Mouse (Mus musculus): ENCODE data around the gene Dll1.
A peak's percentile ranks its signal among the peaks of the same experiment; 100 is the strongest.

The Dll1 gene

GRCm38 (mm10) chr17:15376494-15377181, at the start of gene Dll1:
Dll1 (minus strand) TSS chr17:15376872.
- DNase-seq (ENCODE audit: low read depth, low spot score) = no peak

GRCm38 (mm10) chr17:15425931-15426330, 49.3 kb upstream of the Dll1 start:
- DNase-seq (ENCODE audit: low read depth, low spot score) = no peak

- no peak for DNase-seq (ENCODE audit: low read depth, low spot score)
Measured at GRCm38 (mm10) chr17:15423080-15423765, 46.6 kb upstream of the Dll1 start.

- DNase-seq (ENCODE audit: low read depth, low spot score) = no peak
Measured at GRCm38 (mm10) chr17:15422666-15423065, 46.0 kb upstream of the Dll1 start.

- no peak for DNase-seq (ENCODE audit: low read depth, low spot score)
Measured at GRCm38 (mm10) chr17:15421446-15421845, 44.8 kb upstream of the Dll1 start.

- DNase-seq (ENCODE audit: low read depth, low spot score) = no peak
Measured at GRCm38 (mm10) chr17:15420021-15420603, 43.4 kb upstream of the Dll1 start.

GRCm38 (mm10) chr17:15419534-15419933, 42.9 kb upstream of the Dll1 start:
- no peak for DNase-seq (ENCODE audit: low read depth, low spot score)

- DNase-seq (ENCODE audit: low read depth, low spot score) = no peak
Measured at GRCm38 (mm10) chr17:15416596-15417215, 40.0 kb upstream of the Dll1 start.

- no peak for DNase-seq (ENCODE audit: low read depth, low spot score)
Measured at GRCm38 (mm10) chr17:15410861-15411260, 34.2 kb upstream of the Dll1 start.

GRCm38 (mm10) chr17:15409261-15409660, 32.6 kb upstream of the Dll1 start:
- no peak for DNase-seq (ENCODE audit: low read depth, low spot score)

- DNase-seq (ENCODE audit: low read depth, low spot score) = no peak
Measured at GRCm38 (mm10) chr17:15406576-15406975, 29.9 kb upstream of the Dll1 start.

GRCm38 (mm10) chr17:15401716-15402115, 25.0 kb upstream of the Dll1 start:
- no peak for DNase-seq (ENCODE audit: low read depth, low spot score)

GRCm38 (mm10) chr17:15395997-15396675, 19.5 kb upstream of the Dll1 start, which contains the start of gene Fam120b:
Fam120b (plus strand) TSS chr17:15396202.
- peak; percentile 86 for DNase-seq (ENCODE audit: low read depth, low spot score)

- no peak for DNase-seq (ENCODE audit: low read depth, low spot score)
Measured at GRCm38 (mm10) chr17:15389356-15389755, 12.7 kb upstream of the Dll1 start.

- DNase-seq (ENCODE audit: low read depth, low spot score) = no peak
Measured at GRCm38 (mm10) chr17:15388892-15389291, 12.2 kb upstream of the Dll1 start.

GRCm38 (mm10) chr17:15383360-15383759, 6.7 kb upstream of the Dll1 start:
- no peak for DNase-seq (ENCODE audit: low read depth, low spot score)

- no peak for DNase-seq (ENCODE audit: low read depth, low spot score)
Measured at GRCm38 (mm10) chr17:15381869-15382660, 5.4 kb upstream of the Dll1 start.

- no peak for DNase-seq (ENCODE audit: low read depth, low spot score)
Measured at GRCm38 (mm10) chr17:15381092-15381860, 4.6 kb upstream of the Dll1 start.

- DNase-seq (ENCODE audit: low read depth, low spot score) = no peak
Measured at GRCm38 (mm10) chr17:15380641-15381051, 4.0 kb upstream of the Dll1 start.

Measured in retina, adult 2 months (tissue).